Mouse (Mus musculus): ENCODE results near the gene Zfp335.

Zfp335 gene

GRCm38 (mm10) chr2:164924100-164924857 lies 12.7 kb upstream of the Zfp335 start:
- DNase-seq (ENCODE audit: low spot score): peak; percentile 91

GRCm38 (mm10) chr2:164923291-164923690 lies 11.7 kb upstream of the Zfp335 start:
- DNase-seq (ENCODE audit: low spot score): peak; percentile 71

GRCm38 (mm10) chr2:164921984-164922383 lies 10.4 kb upstream of the Zfp335 start:
- DNase-seq (ENCODE audit: low spot score): peak; percentile 53

GRCm38 (mm10) chr2:164918325-164918724 lies 6.8 kb upstream of the Zfp335 start:
- peak; percentile 61 for DNase-seq (ENCODE audit: low spot score)

GRCm38 (mm10) chr2:164917371-164917770 lies 5.8 kb upstream of the Zfp335 start:
- no peak for DNase-seq (ENCODE audit: low spot score)

GRCm38 (mm10) chr2:164916820-164917219 lies 5.3 kb upstream of the Zfp335 start:
- DNase-seq (ENCODE audit: low spot score): no peak

GRCm38 (mm10) chr2:164913428-164913786 lies 1.9 kb upstream of the Zfp335 start:
- DNase-seq (ENCODE audit: low spot score): no peak

- no peak for DNase-seq (ENCODE audit: low spot score)
Observed at GRCm38 (mm10) chr2:164912749-164913427, 1.3 kb upstream of the Zfp335 start.

- no peak for DNase-seq (ENCODE audit: low spot score)
Observed at GRCm38 (mm10) chr2:164912151-164912550, 594 bp upstream of the Zfp335 start.

- no peak for DNase-seq (ENCODE audit: low spot score)
Observed at GRCm38 (mm10) chr2:164910360-164911061, 1.0 kb downstream of the Zfp335 start.

- DNase-seq (ENCODE audit: low spot score): peak; percentile 67
Observed at GRCm38 (mm10) chr2:164909542-164909941, 2.0 kb downstream of the Zfp335 start.

- DNase-seq (ENCODE audit: low spot score): no peak
Observed at GRCm38 (mm10) chr2:164909100-164909499, 2.5 kb downstream of the Zfp335 start.

- no peak for DNase-seq (ENCODE audit: low spot score)
Observed at GRCm38 (mm10) chr2:164908011-164908410, 3.5 kb downstream of the Zfp335 start.

GRCm38 (mm10) chr2:164907511-164907910 lies 4.0 kb downstream of the Zfp335 start:
- DNase-seq (ENCODE audit: low spot score): no peak

- no peak for DNase-seq (ENCODE audit: low spot score)
Observed at GRCm38 (mm10) chr2:164906071-164906470, 5.5 kb downstream of the Zfp335 start.

GRCm38 (mm10) chr2:164903496-164903895 lies 8.1 kb downstream of the Zfp335 start:
- no peak for DNase-seq (ENCODE audit: low spot score)

GRCm38 (mm10) chr2:164901380-164901779 lies 10.2 kb downstream of the Zfp335 start:
- no peak for DNase-seq (ENCODE audit: low spot score)

- DNase-seq (ENCODE audit: low spot score): no peak
Observed at GRCm38 (mm10) chr2:164899723-164900459, 11.7 kb downstream of the Zfp335 start.

- no peak for DNase-seq (ENCODE audit: low spot score)
Observed at GRCm38 (mm10) chr2:164899034-164899433, 12.5 kb downstream of the Zfp335 start.

GRCm38 (mm10) chr2:164898008-164898407 lies 13.5 kb downstream of the Zfp335 start:
- no peak for DNase-seq (ENCODE audit: low spot score)

GRCm38 (mm10) chr2:164895885-164896284 lies 15.7 kb downstream of the Zfp335 start:
- no peak for DNase-seq (ENCODE audit: low spot score)

- no peak for DNase-seq (ENCODE audit: low spot score)
Observed at GRCm38 (mm10) chr2:164894644-164895043, 16.9 kb downstream of the Zfp335 start.

Data from retina, embryonic 14.5 days (tissue).